Mouse (Mus musculus) stomach, postnatal 0 days (tissue): Measurements from ENCODE around the gene Dnajb3.

ENCODE experiments used
- CTCF ChIP-seq: IDR thresholded peaks from 2 replicates; pipeline ENCODE4 v1.5.1; 2016; ENCODE audit warnings: antibody characterized with exemption, low read depth, mild to moderate bottlenecking, moderate library complexity
- EP300 ChIP-seq: optimal IDR thresholded peaks from 2 replicates; pipeline ENCODE3; 2016; ENCODE audit warnings: antibody characterized with exemption

- no peak for TF ChIP-seq CTCF
- TF ChIP-seq EP300 = no peak
Measured at GRCm38 (mm10) chr1:88186325-88186935, 19.2 kb downstream of the Dnajb3 start.
